Mouse (Mus musculus): ENCODE measurements at regions not wholly inside any gene's neighbourhood (a gene's known extent, or its start where the extent isn't known, plus 50 kb on each side); places are given as distances from the start of the nearest gene placed in this dataset.

- H3K36me3 ChIP-seq (ENCODE audit: insufficient read depth) = no peaks in the 10 kb centered on the region
- H3K4me1 ChIP-seq (ENCODE audit: insufficient read depth) = no peaks in the 10 kb centered on the region
- no peak for ATAC-seq
- 0 out of 2 replicates have a peak, but pooled peaks cover 6% of the 10 kb centered on the region for H3K9me3 ChIP-seq (ENCODE audit: low read length)
- TF ChIP-seq CTCF (IDR thresholded peaks at IDR 0.05; ENCODE audit: low read depth) = no peak
- no peak overlapping the region for H3K9ac ChIP-seq
- H3K27ac ChIP-seq (ENCODE audit: low read depth, low read length) = no peak overlapping the region
- no peak overlapping the region for H3K4me2 ChIP-seq (ENCODE audit: low read depth)
- no peak overlapping the region for H3K4me3 ChIP-seq (ENCODE audit: low read depth, low read length)
- WGBS = 85% methylated on average over 6 of the region's 6 CpGs
- no peaks in the 10 kb centered on the region; the same call in 1 of the 2 replicates for H3K27me3 ChIP-seq (ENCODE audit: insufficient read depth, low read length)
- DNase-seq = no peak
Observed at GRCm38 (mm10) chr8:92267415-92267814, 90.0 kb upstream of the Irx5 start.

DNA sequence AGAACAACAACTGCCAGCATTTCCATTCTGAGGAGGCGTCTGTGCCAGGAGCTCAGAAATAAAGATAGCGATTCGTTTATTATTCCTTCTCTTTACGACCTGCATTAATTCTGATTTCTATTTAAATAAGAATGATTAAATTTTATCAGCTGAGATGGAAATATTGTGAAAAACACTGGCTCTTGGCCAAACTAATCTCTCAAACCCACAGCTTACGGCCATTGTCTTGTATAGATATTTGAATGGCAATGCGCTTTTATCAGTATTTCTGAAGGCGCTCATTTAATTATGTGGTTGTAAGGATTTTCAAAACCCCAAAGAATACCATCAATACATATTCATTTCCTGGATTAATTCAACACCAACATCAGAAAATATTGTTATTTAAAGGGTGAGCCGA is 97.4 kb upstream of the Irx5 start:
- 58% methylated on average over 8 of the region's 8 CpGs for WGBS
- H3K4me2 ChIP-seq (ENCODE audit: low read depth) = no peak overlapping the region
- H3K27ac ChIP-seq (ENCODE audit: low read depth, low read length) = no peak overlapping the region
- H3K9me3 ChIP-seq (ENCODE audit: low read length) = no peaks in the 10 kb centered on the region
- ATAC-seq (no peak), DNase-seq (no peak)
- no peak overlapping the region for H3K9ac ChIP-seq
- H3K27me3 ChIP-seq (ENCODE audit: insufficient read depth, low read length) = no peaks in the 10 kb centered on the region; the same call in 1 of the 2 replicates
- H3K4me1 ChIP-seq (ENCODE audit: insufficient read depth) = no peaks in the 10 kb centered on the region
- H3K4me3 ChIP-seq (ENCODE audit: low read depth, low read length) = no peak overlapping the region
- no peak for TF ChIP-seq CTCF (IDR thresholded peaks at IDR 0.05; ENCODE audit: low read depth)
- H3K36me3 ChIP-seq (ENCODE audit: insufficient read depth) = no peaks in the 10 kb centered on the region

DNA sequence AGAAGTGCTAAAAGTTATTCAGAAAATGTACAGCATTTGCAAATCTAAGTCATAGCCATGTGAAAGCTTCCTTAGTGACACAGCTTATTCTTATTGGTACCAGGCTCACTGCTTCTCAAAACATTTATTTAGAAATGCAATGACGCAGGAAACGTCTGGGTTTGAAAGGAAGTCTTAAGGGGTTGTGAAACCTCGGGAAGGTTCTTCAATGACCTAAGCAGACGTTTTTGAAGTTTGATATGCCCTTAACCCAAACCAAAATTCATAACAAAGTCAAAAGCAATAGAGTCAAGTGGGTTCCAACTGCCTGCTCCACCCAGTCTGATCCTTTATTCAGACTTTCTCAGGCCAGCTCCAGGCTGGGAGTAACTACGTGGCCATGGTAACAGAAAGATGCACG is 99.2 kb upstream of the Irx5 start:
- Histone ChIP-seq H3K9me3 (ENCODE audit: low read length) (no peaks in the 10 kb centered on the region), H3K9ac (no peak overlapping the region), H3K27ac (ENCODE audit: low read depth, low read length) (no peak overlapping the region), H3K4me1 (ENCODE audit: insufficient read depth) (peaks cover 2% of the 10 kb centered on the region; the same call in 1 of the 2 replicates), H3K27me3 (ENCODE audit: insufficient read depth, low read length) (no peaks in the 10 kb centered on the region; the same call in 1 of the 2 replicates), H3K4me3 (ENCODE audit: low read depth, low read length) (no peak overlapping the region), H3K36me3 (ENCODE audit: insufficient read depth) (no peaks in the 10 kb centered on the region), H3K4me2 (ENCODE audit: low read depth) (no peak overlapping the region)
- TF ChIP-seq CTCF (IDR thresholded peaks at IDR 0.05; ENCODE audit: low read depth) = no peak
- ATAC-seq = no peak
- 63% methylated on average over 6 of the region's 6 CpGs for WGBS
- no peak for DNase-seq

GRCm38 (mm10) chr8:92252597-92253375 is 104.6 kb upstream of the Irx5 start:
- DNase-seq (peak; percentile 56), ATAC-seq (peak; percentile 93)
- WGBS = 17% methylated on average over 8 of the region's 8 CpGs
- Histone ChIP-seq H3K4me2 (ENCODE audit: low read depth) (no peak overlapping the region), H3K9me3 (ENCODE audit: low read length) (no peaks in the 10 kb centered on the region), H3K9ac (no peak overlapping the region), H3K4me1 (ENCODE audit: insufficient read depth) (peaks cover 14% of the 10 kb centered on the region), H3K36me3 (ENCODE audit: insufficient read depth) (no peaks in the 10 kb centered on the region), H3K27ac (ENCODE audit: low read depth, low read length) (no peak overlapping the region), H3K27me3 (ENCODE audit: insufficient read depth, low read length) (peaks cover 10% of the 10 kb centered on the region), H3K4me3 (ENCODE audit: low read depth, low read length) (no peak overlapping the region)
- TF ChIP-seq CTCF (IDR thresholded peaks at IDR 0.05; ENCODE audit: low read depth) = no peak

DNA sequence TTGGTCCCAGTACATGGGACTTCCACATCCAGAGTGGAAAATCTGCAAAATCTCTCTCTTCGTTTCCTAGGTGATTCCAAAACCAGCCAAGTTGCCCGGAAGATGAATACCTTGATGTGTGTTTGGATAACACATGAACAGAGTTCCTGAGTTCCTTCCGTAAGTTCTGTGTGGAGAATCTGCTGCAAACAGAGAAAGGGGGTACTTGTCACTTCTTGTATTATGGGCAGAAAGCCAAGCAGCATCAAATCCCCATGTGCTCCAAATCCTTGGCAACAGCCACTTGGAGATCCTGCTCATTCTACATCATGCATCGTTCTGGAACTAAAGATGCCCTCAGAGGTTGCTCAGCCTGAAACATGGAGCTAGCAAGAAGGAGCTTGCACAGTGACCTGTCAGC is 111.1 kb upstream of the Irx5 start:
- ATAC-seq (no peak), DNase-seq (peak; percentile 36)
- Histone ChIP-seq H3K27ac (ENCODE audit: low read depth, low read length) (no peak overlapping the region), H3K4me1 (ENCODE audit: insufficient read depth) (no peaks in the 10 kb centered on the region), H3K4me3 (ENCODE audit: low read depth, low read length) (no peak overlapping the region), H3K36me3 (ENCODE audit: insufficient read depth) (no peaks in the 10 kb centered on the region), H3K27me3 (ENCODE audit: insufficient read depth, low read length) (peaks cover 11% of the 10 kb centered on the region), H3K4me2 (ENCODE audit: low read depth) (no peak overlapping the region), H3K9ac (no peak overlapping the region), H3K9me3 (ENCODE audit: low read length) (no peaks in the 10 kb centered on the region)
- WGBS = 54% methylated on average over 4 of the region's 4 CpGs
- TF ChIP-seq CTCF (IDR thresholded peaks at IDR 0.05; ENCODE audit: low read depth) = no peak

- H3K4me2 ChIP-seq (ENCODE audit: low read depth) = no peak overlapping the region
- no peak overlapping the region for H3K9ac ChIP-seq
- H3K36me3 ChIP-seq (ENCODE audit: insufficient read depth) = no peaks in the 10 kb centered on the region
- DNase-seq (no peak), ATAC-seq (no peak)
- no peak overlapping the region for H3K27ac ChIP-seq (ENCODE audit: low read depth, low read length)
- H3K27me3 ChIP-seq (ENCODE audit: insufficient read depth, low read length) = no peaks in the 10 kb centered on the region
- no peaks in the 10 kb centered on the region for H3K9me3 ChIP-seq (ENCODE audit: low read length)
- no peaks in the 10 kb centered on the region for H3K4me1 ChIP-seq (ENCODE audit: insufficient read depth)
- no peak overlapping the region for H3K4me3 ChIP-seq (ENCODE audit: low read depth, low read length)
- TF ChIP-seq CTCF (IDR thresholded peaks at IDR 0.05; ENCODE audit: low read depth) = no peak
- WGBS = 53% methylated on average over 13 of the region's 13 CpGs
Observed at GRCm38 (mm10) chr8:92240686-92241275, 116.6 kb upstream of the Irx5 start.
